Comparison of ENCODE assay signal across 29 mouse cellular contexts in genomic region chr2:172380513-172380912, GRCm38 (mm10). TPM values are rescaled to one million over a fixed set of nuclear protein-coding genes. Genes with fewer than 3 reads are reported as not detected.
A peak's percentile ranks its signal among the peaks of the same experiment; 100 is the strongest.
DNase-seq lines count a peak whose midpoint lies in the region; ATAC-seq lines count a peak whose summit lies in the region.
"Had no signal": no experiment of that assay in that cellular context is flagged by ENCODE, and none has a peak within 500 bp of the region (broad histone marks: within the 10 kb centered on the region; RNA-seq: fewer than 3 reads in every experiment).

No protein-coding gene starts in this region.

- H3K36me3 ChIP-seq in hindbrain, embryonic 11.5 days (ENCODE audit: control insufficient read depth, insufficient read depth, low read length) = peaks cover 29% of the 10 kb centered on the region; the same call in 1 of the 2 replicates

- H3K4me3 ChIP-seq in hindbrain, embryonic 11.5 days (ENCODE audit: low read depth, low read length) = no peak overlapping the region
- H3K4me3 ChIP-seq: embryonic facial prominence, embryonic 13.5 days; forebrain, embryonic 10.5 days; forebrain, embryonic 15.5 days; hindbrain, embryonic 13.5 days; kidney, embryonic 15.5 days; liver, embryonic 12.5 days; midbrain, embryonic 13.5 days; neural tube, embryonic 13.5 days had no signal

- peak; percentile 27 for DNase-seq in adrenal gland, postnatal 14 days
- no peak for DNase-seq in adrenal gland, adult (ENCODE audit: inconsistent age in 2 of 2, low spot score in 1 of 2)
- DNase-seq in testis, postnatal 10 days (ENCODE audit: low spot score) = peak; percentile 54
- no peak for DNase-seq in testis, postnatal 14 days (ENCODE audit: low spot score)
- DNase-seq in ZHBTc4 (ENCODE audit: low read depth, low spot score) = peak; percentile 54
- no peak for DNase-seq in lung, postnatal 14 days
- no peak for DNase-seq in hindbrain, embryonic 11.5 days (ENCODE audit: low spot score)
- DNase-seq: cerebellum, adult 11 months; cerebellum, adult 9-10 months; gastrocnemius, postnatal 36 days; heart, adult 18-20 months; heart, postnatal 36 days; kidney, adult 11 months; kidney, postnatal 25 days; left cerebral cortex, postnatal 4 days; liver, postnatal 0 days; lung, postnatal 4 days; right cerebral cortex, postnatal 4 days; thymus, postnatal 25 days had no signal

- no peak overlapping the region for H3K9ac ChIP-seq in hindbrain, embryonic 11.5 days (ENCODE audit: low read depth, low read length)
- H3K9ac ChIP-seq: embryonic facial prominence, embryonic 13.5 days; forebrain, embryonic 15.5 days; hindbrain, embryonic 13.5 days; kidney, embryonic 15.5 days; liver, embryonic 12.5 days; liver, postnatal 0 days; midbrain, embryonic 13.5 days; neural tube, embryonic 13.5 days had no signal

- no peak overlapping the region for H3K4me2 ChIP-seq in hindbrain, embryonic 11.5 days (replicated peaks; ENCODE audit: low read depth, low read length)
- H3K4me2 ChIP-seq: embryonic facial prominence, embryonic 13.5 days; forebrain, embryonic 15.5 days; heart, embryonic 11.5 days; hindbrain, embryonic 13.5 days; kidney, embryonic 15.5 days; liver, embryonic 12.5 days; midbrain, embryonic 13.5 days; neural tube, embryonic 13.5 days had no signal

- no peaks in the 10 kb centered on the region for H3K9me3 ChIP-seq in hindbrain, embryonic 11.5 days (ENCODE audit: control insufficient read depth, low read length)
- H3K9me3 ChIP-seq: embryonic facial prominence, embryonic 13.5 days; forebrain, embryonic 10.5 days; forebrain, embryonic 15.5 days; hindbrain, embryonic 13.5 days; kidney, embryonic 15.5 days; liver, embryonic 12.5 days; midbrain, embryonic 13.5 days; neural tube, embryonic 13.5 days had no signal

- H3K27me3 ChIP-seq in hindbrain, embryonic 11.5 days (ENCODE audit: control insufficient read depth, insufficient read depth, low read length) = no peaks in the 10 kb centered on the region
- H3K27me3 ChIP-seq: embryonic facial prominence, embryonic 13.5 days; forebrain, embryonic 15.5 days; hindbrain, embryonic 13.5 days; kidney, embryonic 15.5 days; liver, embryonic 12.5 days; midbrain, embryonic 13.5 days; neural tube, embryonic 13.5 days had no signal

- ATAC-seq in hindbrain, embryonic 11.5 days (ENCODE audit: low FRiP score) = no peak
- ATAC-seq: forebrain, embryonic 15.5 days; liver, embryonic 12.5 days; liver, postnatal 0 days; midbrain, embryonic 13.5 days had no signal

- H3K27ac ChIP-seq in hindbrain, embryonic 11.5 days (ENCODE audit: low read depth, low read length) = no peak overlapping the region
- H3K27ac ChIP-seq: embryonic facial prominence, embryonic 13.5 days; forebrain, embryonic 10.5 days; forebrain, embryonic 15.5 days; hindbrain, embryonic 13.5 days; kidney, embryonic 15.5 days; liver, embryonic 12.5 days; midbrain, embryonic 13.5 days; neural tube, embryonic 13.5 days had no signal

- no peaks in the 10 kb centered on the region for H3K4me1 ChIP-seq in hindbrain, embryonic 11.5 days (replicated peaks; ENCODE audit: control insufficient read depth, insufficient read depth, low read length)
- H3K4me1 ChIP-seq: embryonic facial prominence, embryonic 13.5 days; forebrain, embryonic 10.5 days; forebrain, embryonic 15.5 days; hindbrain, embryonic 13.5 days; kidney, embryonic 15.5 days; liver, embryonic 12.5 days; midbrain, embryonic 13.5 days had no signal

- 94% methylated on average over 17 of the region's 17 CpGs for WGBS in hindbrain, embryonic 11.5 days

RNA-seq across cellular contexts. Expression of gene Cstf1, which starts 10.0 kb away (rescaled TPM):
- total RNA-seq in adrenal gland, postnatal 14 days (2021) = 35.5 and 36.1 TPM in 2 replicates
- polyA plus RNA-seq in hindbrain, embryonic 11.5 days (2014; fragmentation: Nextera tagmentation; extraction: Ambion mirVana) = 44.7 and 44.9 TPM in 2 replicates

RNA-seq across cellular contexts. Expression of gene Aurka, which starts 10.2 kb away (rescaled TPM):
- total RNA-seq in adrenal gland, postnatal 14 days (2021) = 10.5 and 14.6 TPM in 2 replicates
- 142 and 144 TPM in 2 replicates for polyA plus RNA-seq in hindbrain, embryonic 11.5 days (2014; fragmentation: Nextera tagmentation; extraction: Ambion mirVana)

RNA-seq across cellular contexts. Expression of gene Cass4, which starts 13.1 kb away (rescaled TPM):
- 0.15 and 0.53 TPM in 2 replicates for total RNA-seq in adrenal gland, postnatal 14 days (2021)
- polyA plus RNA-seq in hindbrain, embryonic 11.5 days (2014; fragmentation: Nextera tagmentation; extraction: Ambion mirVana) = 0.12 and 0.40 TPM in 2 replicates
- total RNA-seq: megakaryocyte-erythroid progenitor cell, adult 5-6 weeks had no signal

RNA-seq across cellular contexts. Expression of gene Fam210b, which starts 35.1 kb away (rescaled TPM):
- total RNA-seq in adrenal gland, postnatal 14 days (2021) = 17.1 and 26.9 TPM in 2 replicates
- 27.6 TPM in 2 replicates for polyA plus RNA-seq in hindbrain, embryonic 11.5 days (2014; fragmentation: Nextera tagmentation; extraction: Ambion mirVana)

RNA-seq across cellular contexts. Expression of gene Rtf2, which starts 59.8 kb away (rescaled TPM):
- 66.2 and 71.8 TPM in 2 replicates for total RNA-seq in adrenal gland, postnatal 14 days (2021)
- 95.5 and 102 TPM in 2 replicates for polyA plus RNA-seq in hindbrain, embryonic 11.5 days (2014; fragmentation: Nextera tagmentation; extraction: Ambion mirVana)

Comparison
In these comparisons a context has a peak if more than half of its experiments do, and no peak if none do; other contexts are left out.
1. DNase-seq: peak in adrenal gland, postnatal 14 days (single experiment), testis, postnatal 10 days (single experiment) and ZHBTc4 (single experiment); none in adrenal gland, adult (0 of 2), testis, postnatal 14 days (single experiment), lung, postnatal 14 days (single experiment) and hindbrain, embryonic 11.5 days (single experiment).